Comparison of ENCODE assay signal across 11 mouse cellular contexts in the genomic region with DNA sequence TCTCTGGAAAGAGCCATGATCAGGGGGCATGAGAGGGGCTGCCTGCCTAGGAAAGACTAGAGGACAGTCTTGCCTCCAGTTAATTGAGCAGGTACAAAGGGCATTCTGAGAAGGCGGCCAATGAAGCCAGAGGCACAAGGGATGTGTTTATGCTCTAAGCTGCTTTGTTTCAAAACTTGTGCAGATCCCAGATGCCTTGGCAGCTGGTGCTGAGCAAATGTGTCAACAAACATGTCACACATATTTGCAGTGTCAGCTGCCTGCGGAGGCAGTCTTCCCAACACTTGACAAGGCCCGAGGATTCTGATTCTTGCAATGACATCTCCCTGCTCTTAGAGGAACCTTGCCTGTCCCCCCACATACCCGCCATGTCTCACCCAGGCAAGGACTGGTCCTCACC. TPM values are rescaled to one million over a fixed set of nuclear protein-coding genes. Genes with fewer than 3 reads are reported as not detected.
DNase-seq lines count a peak whose midpoint lies in the region; ATAC-seq and TF ChIP-seq lines count a peak whose summit lies in the region.
"Had no signal": no experiment of that assay in that cellular context is flagged by ENCODE, and none has a peak within 500 bp of the region (broad histone marks: within the 10 kb centered on the region; RNA-seq: fewer than 3 reads in every experiment).

No protein-coding gene starts in this region.

- no peak overlapping the region for H3K9ac ChIP-seq in forebrain, postnatal 0 days
- H3K9ac ChIP-seq: intestine, embryonic 15.5 days; limb, embryonic 12.5 days; midbrain, embryonic 12.5 days had no signal

- ATAC-seq in forebrain, postnatal 0 days, result peak; percentile 79
- no peak for ATAC-seq in cerebellum, adult (ENCODE audit: insufficient number of reproducible peaks, low FRiP score, low TSS enrichment)
- ATAC-seq: intestine, embryonic 15.5 days had no signal

- no peaks in the 10 kb centered on the region for H3K36me3 ChIP-seq in forebrain, postnatal 0 days (ENCODE audit: insufficient read depth)
- H3K36me3 ChIP-seq: intestine, embryonic 15.5 days; limb, embryonic 12.5 days; midbrain, embryonic 12.5 days had no signal

- DNase-seq in left cerebral cortex, adult 11 months (ENCODE audit: low spot score), result peak; percentile 39
- DNase-seq in left cerebral cortex, postnatal 4 days, result no peak
- DNase-seq in forebrain, postnatal 0 days, result peak; percentile 87
- peak; percentile 75 for DNase-seq in layer of hippocampus, adult 9-11 months
- peak; percentile 70 to 85 for DNase-seq in right cerebral cortex, postnatal 10 days (ENCODE audit: low spot score in 2 of 2)
- no peak for DNase-seq in embryo, embryonic 10.5 days (ENCODE audit: low spot score)
- DNase-seq: cerebellum, adult 2 months had no signal

- no peak for TF ChIP-seq CTCF in forebrain, postnatal 0 days (IDR thresholded peaks at IDR 0.05; ENCODE audit: low read depth)

- H3K4me2 ChIP-seq in forebrain, postnatal 0 days (ENCODE audit: low read depth), result no peak overlapping the region
- H3K4me2 ChIP-seq: intestine, embryonic 15.5 days; limb, embryonic 12.5 days; midbrain, embryonic 12.5 days had no signal

- no peak overlapping the region for H3K4me3 ChIP-seq in forebrain, postnatal 0 days (ENCODE audit: low read depth, low read length)
- H3K4me3 ChIP-seq: intestine, embryonic 15.5 days; limb, embryonic 12.5 days; midbrain, embryonic 12.5 days had no signal

- no peaks in the 10 kb centered on the region for H3K4me1 ChIP-seq in forebrain, postnatal 0 days (ENCODE audit: insufficient read depth)
- H3K4me1 ChIP-seq: intestine, embryonic 15.5 days; midbrain, embryonic 12.5 days had no signal

- H3K9me3 ChIP-seq in forebrain, postnatal 0 days (ENCODE audit: low read length), result no peaks in the 10 kb centered on the region
- H3K9me3 ChIP-seq: intestine, embryonic 15.5 days; limb, embryonic 12.5 days; midbrain, embryonic 12.5 days had no signal

- H3K27me3 ChIP-seq in forebrain, postnatal 0 days (ENCODE audit: insufficient read depth, low read length), result peaks cover 3% of the 10 kb centered on the region; the same call in 1 of the 2 replicates
- H3K27me3 ChIP-seq: intestine, embryonic 15.5 days; limb, embryonic 12.5 days; midbrain, embryonic 12.5 days had no signal

- H3K27ac ChIP-seq in forebrain, postnatal 0 days (ENCODE audit: low read depth, low read length), result no peak overlapping the region
- H3K27ac ChIP-seq: intestine, embryonic 15.5 days; limb, embryonic 12.5 days; midbrain, embryonic 12.5 days had no signal

- 48% methylated on average over 4 of the region's 4 CpGs for WGBS in forebrain, postnatal 0 days

- intact Hi-C loops in left cerebral cortex, postnatal 4 days (cut with DNase I), result no loop called here

RNA-seq across cellular contexts. Expression of a gene that starts 42.1 kb away (rescaled TPM):
- total RNA-seq in left cerebral cortex, postnatal 4 days (2021), result 10 to 100 TPM; 41.4 to 42.9 TPM
- 32.0 and 36.5 TPM in 2 replicates for total RNA-seq in forebrain, postnatal 0 days (2014; rRNA removed)
- 24.6 and 27.3 TPM in 2 replicates for polyA plus RNA-seq in forebrain, postnatal 0 days (2015; fragmentation: Nextera tagmentation; extraction: Ambion mirVana)

RNA-seq across cellular contexts. Expression of a gene that starts 42.1 kb away (rescaled TPM):
- 10 to 100 TPM; 14.3 TPM for total RNA-seq in left cerebral cortex, postnatal 4 days (2021)
- total RNA-seq in forebrain, postnatal 0 days (2014; rRNA removed), result 19.3 and 22.9 TPM in 2 replicates
- 11.7 and 16.3 TPM in 2 replicates for polyA plus RNA-seq in forebrain, postnatal 0 days (2015; fragmentation: Nextera tagmentation; extraction: Ambion mirVana)

Comparison
In these comparisons a context has a peak if more than half of its experiments do, and no peak if none do; other contexts are left out.
1. DNase-seq: peak in left cerebral cortex, adult 11 months (single experiment), forebrain, postnatal 0 days (single experiment), layer of hippocampus, adult 9-11 months (single experiment) and right cerebral cortex, postnatal 10 days (2 of 2); none in left cerebral cortex, postnatal 4 days (single experiment) and embryo, embryonic 10.5 days (single experiment).